Mouse (Mus musculus) spleen, adult 2 months (tissue): ENCODE measurements around the gene Akap13. TPM values are rescaled to one million over a fixed set of nuclear protein-coding genes. Genes with fewer than 3 reads are reported as not detected.

Experiments used
- DNase-seq, 2 experiments: peaks; one replicate each; pipeline versions ENCODE4 v3.0.0 to v3.0.0-alpha.2; 2012 to 2021; ENCODE audit warnings: low spot score in 2 of 2, low read depth in 1 of 2
- H3K27ac ChIP-seq: fragments of 200-500 bp; 2 replicates; pipeline ENCODE4 v1.5.1; 2012; ENCODE audit warnings: low read length, inconsistent platforms; ENCODE audit not compliant: insufficient read depth
- H3K27me3 ChIP-seq: fragments of 200-500 bp; 2 replicates; pipeline ENCODE4 v1.6.1; 2012; ENCODE audit warnings: mild to moderate bottlenecking, moderate library complexity, low read length, inconsistent platforms; ENCODE audit not compliant: control insufficient read depth, insufficient read depth
- H3K36me3 ChIP-seq: fragments of 200-500 bp; 2 replicates; pipeline ENCODE4 v1.6.1; 2012; ENCODE audit warnings: mild to moderate bottlenecking, low read length, inconsistent platforms; ENCODE audit not compliant: control insufficient read depth, insufficient read depth
- H3K4me1 ChIP-seq: fragments of 200-500 bp; 2 replicates; pipeline ENCODE4 v1.6.1; 2011; ENCODE audit warnings: inconsistent platforms; ENCODE audit not compliant: control insufficient read depth, insufficient read depth, insufficient read length
- H3K4me3 ChIP-seq: fragments of 200-500 bp; 2 replicates; pipeline ENCODE4 v1.5.1; 2011; ENCODE audit warnings: mild to moderate bottlenecking, inconsistent platforms; ENCODE audit not compliant: insufficient read depth, insufficient read length; ENCODE audit errors: extremely low read depth
- CTCF ChIP-seq: fragments of 200-500 bp; IDR thresholded peaks from 2 replicates; pipeline ENCODE4 v1.5.1; 2011; ENCODE audit warnings: mild to moderate bottlenecking, inconsistent platforms; ENCODE audit not compliant: insufficient read depth, insufficient read length, insufficient replicate concordance; ENCODE audit errors: extremely low read depth
- POLR2A ChIP-seq: fragments of 200-500 bp; IDR thresholded peaks from 2 replicates; pipeline ENCODE4 v1.6.1; 2011; ENCODE audit warnings: low read depth, low read length, inconsistent platforms
- WGBS: fragments of 180-500 bp; shearing (Covaris S2); methylation state at CpG from one replicate; pipeline ENCODE4 v1.1.7; 2018; 5-methylcytosine and 5-hydroxymethylcytosine counted together
- polyA plus RNA-seq: library from polyadenylated mRNA; depleted of rRNA; stranded (reverse); fragments of >200 nt; gene quantifications from 2 replicates; pipeline ENCODE4 v1.2.3, GENCODE M21; 2012

Gene Akap13
- polyA plus RNA-seq, 1 experiment, result 34.2 TPM

DNA sequence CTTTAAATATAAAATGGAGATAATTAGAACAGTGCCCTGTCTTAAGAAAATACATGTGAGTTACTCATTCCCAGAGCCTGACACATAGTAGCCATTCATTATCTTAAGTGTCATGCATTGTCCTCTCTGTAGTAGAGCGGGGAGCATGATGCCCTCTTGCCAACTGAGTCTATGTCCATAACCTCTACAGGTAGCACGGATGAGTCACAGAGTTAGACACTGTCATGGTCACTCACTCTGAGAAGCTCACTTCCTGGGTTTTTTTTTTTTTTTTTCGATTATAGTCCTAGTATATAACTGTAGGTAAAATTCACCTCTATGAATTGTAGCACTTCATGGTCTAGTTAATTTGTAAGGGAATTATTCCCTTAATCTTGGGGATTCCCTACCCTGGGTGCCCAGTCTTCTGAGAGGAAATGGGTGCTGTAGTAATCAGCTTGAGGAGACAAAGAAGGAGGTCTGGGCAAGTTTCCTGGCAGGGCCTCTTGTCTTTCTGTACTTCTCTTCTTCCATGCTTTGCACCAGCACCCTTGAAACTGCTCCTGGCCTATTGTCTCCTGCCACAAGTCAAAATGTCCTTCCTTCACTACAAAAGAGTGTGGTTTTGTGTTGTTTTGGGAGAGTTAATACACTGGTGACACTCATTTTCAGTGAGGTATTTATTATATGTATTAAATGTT lies 247.8 kb downstream of the Akap13 start:
- Histone ChIP-seq H3K27ac (peak overlapping the region; percentile 61; the same call in 1 of the 2 replicates), H3K4me3 (peak overlapping the region; percentile 88), H3K27me3 (no peaks in the 10 kb centered on the region), H3K36me3 (peaks cover 26% of the 10 kb centered on the region), H3K4me1 (peaks cover 15% of the 10 kb centered on the region)
- TF ChIP-seq POLR2A, result no peak
- TF ChIP-seq CTCF, result no peak
- 26% methylated on average over 3 of the region's 3 CpGs for WGBS
- DNase-seq, result no peak

DNA sequence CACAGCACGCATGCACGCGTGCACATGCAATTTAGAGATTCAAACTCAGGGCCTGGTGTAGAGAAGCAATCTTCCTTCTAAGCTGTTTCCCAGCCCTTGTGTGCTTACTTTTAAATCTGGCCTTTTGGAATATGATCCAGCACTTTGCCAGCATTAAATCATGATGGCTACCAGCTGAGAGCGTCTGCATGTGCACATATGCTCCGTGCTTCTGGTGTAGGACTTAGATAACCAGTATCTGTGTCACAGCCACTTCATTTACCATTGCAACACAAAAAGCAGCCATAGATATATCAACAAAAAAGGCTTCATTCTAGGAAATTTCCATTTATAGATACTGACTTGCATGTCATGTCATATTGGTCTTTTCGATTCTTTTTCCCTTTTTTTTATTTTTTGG lies 249.5 kb downstream of the Akap13 start:
- Histone ChIP-seq H3K27ac (no peak overlapping the region), H3K36me3 (peaks cover 30% of the 10 kb centered on the region), H3K4me3 (no peak overlapping the region), H3K4me1 (peaks cover 11% of the 10 kb centered on the region), H3K27me3 (no peaks in the 10 kb centered on the region)
- DNase-seq, result no peak
- WGBS, result 91% methylated on average over 6 of the region's 6 CpGs
- TF ChIP-seq CTCF (no peak), POLR2A (no peak)

DNA sequence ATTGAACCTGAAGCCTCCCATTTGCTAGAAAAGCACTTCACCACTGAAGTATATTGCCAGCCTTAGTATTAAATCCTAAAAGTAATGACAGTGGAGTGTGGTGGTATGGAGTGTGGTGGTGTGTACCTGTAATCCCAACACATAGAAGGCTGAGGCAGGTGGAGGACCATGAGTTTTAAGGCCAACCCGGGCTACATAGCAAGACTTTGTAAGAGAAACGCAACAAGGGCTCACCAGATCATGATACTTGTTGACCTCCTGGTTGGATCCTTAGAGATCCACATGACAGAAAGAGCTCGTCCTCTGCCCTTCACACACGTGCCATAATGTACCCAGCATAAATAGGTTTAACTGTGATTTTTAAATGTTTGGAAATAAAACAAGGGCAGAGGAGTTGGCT lies 254.6 kb downstream of the Akap13 start:
- H3K36me3 ChIP-seq, result peaks cover 34% of the 10 kb centered on the region
- H3K27ac ChIP-seq, result no peak overlapping the region
- no peaks in the 10 kb centered on the region; the same call in 1 of the 2 replicates for H3K4me1 ChIP-seq
- no peaks in the 10 kb centered on the region for H3K27me3 ChIP-seq
- TF ChIP-seq CTCF (no peak), POLR2A (no peak)
- 95% methylated on average over 4 of the region's 4 CpGs for WGBS
- H3K4me3 ChIP-seq, result no peak overlapping the region
- no peak for DNase-seq

DNA sequence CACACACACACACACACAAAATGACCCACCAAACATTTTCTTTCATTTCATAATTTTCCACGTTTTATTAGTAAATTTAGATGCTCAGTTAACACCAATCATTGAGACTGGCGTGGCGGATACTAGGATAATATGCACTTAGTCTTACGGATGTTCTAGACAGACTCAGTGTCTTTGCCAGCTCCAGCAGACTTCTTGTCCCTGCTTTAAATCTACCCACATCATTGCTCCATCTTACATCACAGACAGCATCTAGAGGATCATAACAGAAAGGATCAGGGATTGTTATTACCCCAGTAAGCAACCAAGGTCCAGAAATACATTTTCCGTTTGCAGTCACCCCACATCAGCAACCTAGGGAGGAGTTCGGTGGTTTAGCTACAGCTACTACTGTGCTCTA lies 255.6 kb downstream of the Akap13 start:
- H3K4me1 ChIP-seq, result peaks cover 3% of the 10 kb centered on the region; the same call in 1 of the 2 replicates
- peaks cover 33% of the 10 kb centered on the region for H3K36me3 ChIP-seq
- WGBS, result 88% methylated on average over 6 of the region's 6 CpGs
- no peak for DNase-seq
- no peak overlapping the region for H3K4me3 ChIP-seq
- TF ChIP-seq POLR2A (no peak), CTCF (no peak)
- no peak overlapping the region for H3K27ac ChIP-seq
- no peaks in the 10 kb centered on the region for H3K27me3 ChIP-seq

DNA sequence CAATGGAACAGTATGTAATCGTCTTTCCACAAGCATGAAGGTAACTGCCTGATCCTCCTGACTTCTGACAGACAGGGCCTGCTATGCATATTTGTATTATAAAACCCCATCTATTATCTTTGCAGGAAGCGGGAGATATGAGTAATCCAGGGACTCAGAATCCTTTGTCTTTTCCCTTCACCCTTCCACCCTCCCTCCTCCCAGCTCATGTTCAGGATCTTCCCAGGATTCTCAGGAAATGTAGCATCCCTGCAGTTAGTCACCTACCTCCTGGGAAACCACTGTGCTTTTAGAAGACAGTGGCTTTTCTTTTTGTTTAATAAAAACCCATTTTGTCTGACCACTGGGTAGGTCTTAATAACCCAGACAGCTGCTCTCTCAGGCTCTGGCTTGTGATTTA lies 256.1 kb downstream of the Akap13 start:
- WGBS, result 78% methylated on average over 2 of the region's 2 CpGs
- H3K4me1 ChIP-seq, result peaks cover 3% of the 10 kb centered on the region; the same call in 1 of the 2 replicates
- H3K27ac ChIP-seq, result no peak overlapping the region
- DNase-seq, result no peak
- H3K36me3 ChIP-seq, result peaks cover 29% of the 10 kb centered on the region
- TF ChIP-seq POLR2A (no peak), CTCF (no peak)
- no peaks in the 10 kb centered on the region for H3K27me3 ChIP-seq
- no peak overlapping the region for H3K4me3 ChIP-seq

DNA sequence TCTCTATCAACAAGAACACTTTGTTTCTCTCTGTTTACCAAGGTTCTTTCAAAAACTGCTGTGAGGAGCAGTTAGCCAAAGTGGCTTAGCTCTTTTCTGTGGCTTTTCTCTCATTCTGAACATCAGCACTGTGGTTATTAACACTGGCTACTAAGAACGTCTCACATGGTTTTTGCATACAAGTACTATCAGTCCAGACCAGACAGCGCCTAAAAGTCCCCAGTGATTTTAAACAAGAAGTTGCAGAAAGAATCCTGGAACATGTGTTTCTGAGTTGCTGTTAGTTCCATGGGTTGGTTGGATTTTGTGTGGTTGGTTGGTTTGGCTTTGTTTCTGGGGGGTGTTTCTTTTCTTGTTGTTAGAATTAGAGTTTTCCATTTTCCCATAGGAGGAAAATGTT lies 257.5 kb downstream of the Akap13 start:
- Histone ChIP-seq H3K27ac (no peak overlapping the region), H3K36me3 (peaks cover 21% of the 10 kb centered on the region), H3K27me3 (no peaks in the 10 kb centered on the region), H3K4me1 (peaks cover 3% of the 10 kb centered on the region; the same call in 1 of the 2 replicates), H3K4me3 (no peak overlapping the region)
- TF ChIP-seq POLR2A, result no peak
- TF ChIP-seq CTCF, result no peak
- no peak for DNase-seq
- WGBS, result 38% methylated on average over 2 of the region's 2 CpGs

DNA sequence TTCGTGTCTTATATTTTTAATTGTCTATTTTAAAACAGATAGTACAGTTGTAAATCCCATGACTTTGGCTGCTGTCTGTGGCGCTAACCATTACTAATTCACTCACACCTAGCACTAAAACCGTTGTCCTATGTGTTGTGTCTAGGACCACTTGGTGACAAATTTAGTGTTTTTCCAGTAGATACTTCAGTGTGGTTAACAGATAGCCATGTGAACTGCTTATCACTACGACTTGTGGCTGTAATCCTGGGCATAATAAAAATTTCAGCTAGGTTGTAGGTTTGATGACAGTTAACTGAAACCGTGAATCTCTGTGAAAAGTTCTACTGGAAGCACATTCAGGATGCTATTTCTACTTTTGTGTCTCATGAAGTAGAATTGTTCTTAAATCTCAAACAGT lies 258.6 kb downstream of the Akap13 start:
- H3K27ac ChIP-seq, result no peak overlapping the region
- peaks cover 3% of the 10 kb centered on the region; the same call in 1 of the 2 replicates for H3K4me1 ChIP-seq
- 76% methylated on average over 5 of the region's 5 CpGs for WGBS
- peaks cover 20% of the 10 kb centered on the region for H3K36me3 ChIP-seq
- TF ChIP-seq CTCF (no peak), POLR2A (no peak)
- DNase-seq, result no peak
- H3K27me3 ChIP-seq, result no peaks in the 10 kb centered on the region
- H3K4me3 ChIP-seq, result no peak overlapping the region
